Mouse (Mus musculus): ENCODE results near the gene Abtb2.

DNA sequence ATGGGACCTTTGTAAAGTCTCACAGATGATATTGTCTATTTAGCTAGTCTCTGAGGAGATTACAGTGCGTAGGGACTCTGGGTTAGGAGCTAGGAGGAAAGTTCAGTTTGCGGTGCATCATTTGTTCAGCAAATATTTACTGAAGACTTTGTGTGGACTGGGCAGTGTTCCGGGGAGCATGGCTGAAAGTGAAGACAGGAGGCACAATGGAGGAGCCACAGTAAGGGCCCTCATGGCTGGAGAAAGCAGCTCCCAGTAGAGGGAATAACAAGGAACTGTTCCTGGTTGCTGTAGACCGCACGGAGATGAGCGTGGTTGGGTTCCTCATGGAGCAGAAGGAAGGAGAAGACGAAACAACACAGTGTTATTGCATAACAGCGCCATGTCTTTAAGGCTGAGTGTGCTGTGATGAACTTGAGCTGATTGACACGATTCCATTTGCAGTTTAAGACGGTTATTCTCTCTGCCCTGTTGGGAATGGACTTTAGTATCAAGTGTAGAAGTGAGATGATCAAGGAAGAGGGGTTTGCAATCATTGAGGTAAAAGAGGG lies 12.6 kb downstream of the Abtb2 start:
- TF ChIP-seq POLR2A (IDR thresholded peaks at IDR 0.05; ENCODE audit: insufficient read length, low read depth) (no peak), MYOG (IDR thresholded peaks at IDR 0.05; ENCODE audit: control insufficient read depth in 1 of 3, insufficient read depth in 1 of 3, insufficient read length in 2 of 3, low read depth in 2 of 3) (no peak), USF1 (IDR thresholded peaks at IDR 0.05; ENCODE audit: low read depth) (no peak), TCF12 (IDR thresholded peaks at IDR 0.05; ENCODE audit: insufficient read depth, poor library complexity, severe bottlenecking) (no peak), POLR2AphosphoS2 (IDR thresholded peaks at IDR 0.05; ENCODE audit: insufficient read length, low read depth) (no peak), MAX (IDR thresholded peaks at IDR 0.05; ENCODE audit: low read depth) (no peak), CEBPB (IDR thresholded peaks at IDR 0.05; ENCODE audit: insufficient read depth, poor library complexity, severe bottlenecking) (no peak), E2F4 (IDR thresholded peaks at IDR 0.05; ENCODE audit: insufficient read depth) (no peak)
